Mouse (Mus musculus): ENCODE measurements around the gene Klk7.

Klk7 gene

GRCm38 (mm10) chr7:43841701-43842100 lies 30.6 kb downstream of the Klk7 start, which contains the start of gene Klk5:
Gene Klk5, plus strand, starts transcription at chr7:43841971.
- no peak for TF ChIP-seq GATA4 (IDR thresholded peaks at IDR 0.05; ENCODE audit: insufficient replicate concordance, low read length)

GRCm38 (mm10) chr7:43843801-43844200 lies 32.7 kb downstream of the Klk7 start:
- no peak for TF ChIP-seq GATA4 (IDR thresholded peaks at IDR 0.05; ENCODE audit: insufficient replicate concordance, low read length)

- TF ChIP-seq GATA4 (IDR thresholded peaks at IDR 0.05; ENCODE audit: insufficient replicate concordance, low read length): no peak
Measured at GRCm38 (mm10) chr7:43851616-43852015, 40.5 kb downstream of the Klk7 start.

GRCm38 (mm10) chr7:43854642-43855380 lies 43.7 kb downstream of the Klk7 start:
- no peak for TF ChIP-seq GATA4 (IDR thresholded peaks at IDR 0.05; ENCODE audit: insufficient replicate concordance, low read length)

GRCm38 (mm10) chr7:43855709-43856108 lies 44.6 kb downstream of the Klk7 start:
- TF ChIP-seq GATA4 (IDR thresholded peaks at IDR 0.05; ENCODE audit: insufficient replicate concordance, low read length): no peak

- TF ChIP-seq GATA4 (IDR thresholded peaks at IDR 0.05; ENCODE audit: insufficient replicate concordance, low read length): no peak
Measured at GRCm38 (mm10) chr7:43856307-43856706, 45.2 kb downstream of the Klk7 start.

GRCm38 (mm10) chr7:43857501-43857900 lies 46.4 kb downstream of the Klk7 start:
- no peak for TF ChIP-seq GATA4 (IDR thresholded peaks at IDR 0.05; ENCODE audit: insufficient replicate concordance, low read length)

GRCm38 (mm10) chr7:43860411-43860810 lies 49.3 kb downstream of the Klk7 start:
- TF ChIP-seq GATA4 (IDR thresholded peaks at IDR 0.05; ENCODE audit: insufficient replicate concordance, low read length): no peak

Measured in liver, adult (tissue).